Mouse (Mus musculus) CD8-positive naive resting alpha-beta T cell, adult 57 days (primary cell): ENCODE data around the gene Atf2. TPM values are rescaled to one million over a fixed set of nuclear protein-coding genes. Genes with fewer than 3 reads are reported as not detected.

ENCODE experiments used
- total RNA-seq: library from RNA; stranded (reverse); gene quantifications from one replicate; pipeline ENCODE4 v1.2.4, GENCODE M21; 2023

Gene Atf2
- 90.9 TPM for total RNA-seq

DNA sequence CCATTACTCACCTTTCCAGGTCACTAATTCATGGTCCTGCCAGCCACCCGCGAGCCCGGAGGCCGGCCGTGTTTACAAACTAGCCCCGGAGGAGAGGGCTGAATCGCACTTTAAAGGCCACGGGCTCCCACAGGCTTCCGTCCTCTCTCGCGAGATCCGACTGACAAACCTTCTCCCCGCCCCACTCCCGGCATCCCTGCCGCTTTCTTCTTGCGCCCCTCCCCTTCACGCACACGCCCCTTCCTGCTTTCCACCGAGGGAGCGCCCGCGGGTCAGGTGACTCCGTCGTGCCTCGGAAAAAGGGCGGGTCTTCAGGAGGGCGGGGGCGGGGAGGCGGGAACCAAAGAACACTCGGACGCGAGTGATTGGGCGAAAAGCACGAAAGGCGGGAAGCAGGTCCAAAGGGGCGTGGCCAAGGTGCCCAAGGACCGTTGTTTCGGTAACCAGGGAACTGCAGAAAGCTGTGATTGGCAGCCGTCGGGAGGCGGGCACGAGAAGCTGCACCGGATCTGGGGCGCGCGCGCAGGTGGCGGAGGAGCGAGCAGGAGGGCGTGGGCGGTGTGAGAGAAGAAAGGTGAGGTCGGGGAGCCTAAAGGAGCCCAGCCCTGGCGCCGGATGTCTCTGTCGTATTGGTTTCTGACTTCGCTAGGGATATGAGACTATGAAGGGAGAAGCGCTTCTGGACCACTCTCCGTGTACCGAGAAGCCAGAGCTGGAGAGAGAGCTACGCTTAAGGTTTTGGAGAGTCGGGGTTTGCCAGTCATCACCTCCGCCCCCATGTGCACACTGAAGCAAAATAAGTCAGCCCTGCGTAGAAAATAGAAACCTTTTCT is at the start of gene Atf2:
TSS of gene Atf2 (minus strand) at position 176 of the 833 bp plus-strand sequence.

GRCm38 (mm10) chr2:73911175-73911700 is 18.8 kb upstream of the Atf2 start, which contains the start of gene Atp5g3:
Atp5g3 (minus strand) TSS chr2:73911326.

GRCm38 (mm10) chr2:73774786-73775682 is 117.4 kb downstream of the Atf2 start, which contains the start of gene Chn1:
Chn1 (minus strand) TSS chr2:73775346.

Other genes starting within 250 kb of the Atf2 start
- gene Chn1, start 117.3 kb downstream of the Atf2 start, total RNA-seq = not detected
- gene Atp5g3, start 18.7 kb upstream of the Atf2 start, total RNA-seq = 162 TPM